Mouse (Mus musculus) limb, embryonic 13.5 days (tissue): ENCODE results near the gene Tom1l2. TPM values are rescaled to one million over a fixed set of nuclear protein-coding genes. Genes with fewer than 3 reads are reported as not detected.
A peak's percentile ranks its signal among the peaks of the same experiment; 100 is the strongest.

Experiments
- ATAC-seq: fragments of 200-750 bp; cut with Nextera tagmentation; 2 replicates; pipeline ENCODE4 v1.8.0; 2017; ENCODE audit warnings: low read depth, moderate number of reproducible peaks, moderate TSS enrichment; ENCODE audit not compliant: low FRiP score
- H3K27ac ChIP-seq: fragments of 300-500 bp; sonication (generic); 2 replicates; pipeline ENCODE4 v1.5.1; 2015; ENCODE audit warnings: inconsistent platforms, mild to moderate bottlenecking, moderate library complexity
- H3K27me3 ChIP-seq: fragments of 300-500 bp; sonication (generic); 2 replicates; pipeline ENCODE4 v1.6.1; 2015; ENCODE audit warnings: mild to moderate bottlenecking, inconsistent platforms
- H3K36me3 ChIP-seq: fragments of 300-500 bp; sonication (generic); 2 replicates; pipeline ENCODE4 v1.6.1; 2015; ENCODE audit warnings: inconsistent platforms, mild to moderate bottlenecking, moderate library complexity
- H3K4me1 ChIP-seq: fragments of 300-500 bp; sonication (generic); 2 replicates; pipeline ENCODE4 v1.6.1; 2015; ENCODE audit warnings: inconsistent platforms
- H3K4me2 ChIP-seq: fragments of 300-500 bp; sonication (generic); replicated peaks from 2 replicates; pipeline ENCODE4 v1.6.1; 2015; ENCODE audit warnings: inconsistent platforms, mild to moderate bottlenecking, moderate library complexity
- H3K4me3 ChIP-seq: fragments of 300-500 bp; sonication (generic); 2 replicates; pipeline ENCODE4 v1.5.1; 2015; ENCODE audit warnings: moderate library complexity, mild to moderate bottlenecking, inconsistent platforms
- H3K9ac ChIP-seq: fragments of 300-500 bp; sonication (generic); 2 replicates; pipeline ENCODE4 v1.6.1; 2015; ENCODE audit warnings: mild to moderate bottlenecking, inconsistent platforms
- H3K9me3 ChIP-seq: fragments of 300-500 bp; sonication (generic); 2 replicates; pipeline ENCODE4 v1.6.1; 2016; ENCODE audit warnings: inconsistent platforms
- WGBS: fragments of 180-500 bp; shearing (Covaris S2); methylation state at CpG from one replicate; pipeline ENCODE4 v1.1.7; 2015; 5-methylcytosine and 5-hydroxymethylcytosine counted together
- polyA plus RNA-seq: library from polyadenylated mRNA; unstranded; fragments of >200 nt; fragmentation: Nextera tagmentation; extraction: Ambion mirVana; gene quantifications from 2 replicates; pipeline ENCODE4 v1.2.1, GENCODE M21; 2015

Gene Tom1l2
- polyA plus RNA-seq, 1 experiment from 2014 or later: 27.9 TPM

DNA sequence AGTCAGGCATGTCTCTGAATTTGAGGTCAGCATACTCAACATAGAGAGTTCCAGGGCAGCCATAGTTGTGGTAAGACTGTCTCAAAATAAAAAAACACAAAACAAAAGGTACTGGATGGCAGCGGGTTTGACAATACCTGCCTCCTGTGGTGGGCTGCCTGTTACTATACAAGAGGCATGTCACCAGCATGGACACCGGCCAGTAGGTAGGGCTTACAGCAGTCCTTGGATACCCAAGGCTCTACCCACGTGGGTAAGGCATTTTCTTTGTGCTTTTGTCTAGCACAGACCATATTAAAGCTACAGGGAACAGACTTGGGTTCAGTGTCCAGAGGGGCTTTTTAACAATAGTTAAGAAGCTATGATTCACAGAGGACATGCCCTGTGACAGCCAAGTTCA is 97.5 kb downstream of the Tom1l2 start:
- Histone ChIP-seq H3K36me3 (peaks cover 50% of the 10 kb centered on the region), H3K27me3 (no peaks in the 10 kb centered on the region), H3K4me2 (no peak overlapping the region), H3K27ac (no peak overlapping the region), H3K9me3 (peaks cover 3% of the 10 kb centered on the region; the same call in 1 of the 2 replicates), H3K4me1 (peaks cover 30% of the 10 kb centered on the region), H3K9ac (no peak overlapping the region), H3K4me3 (no peak overlapping the region)
- WGBS: 71% methylated on average over 3 of the region's 3 CpGs
- ATAC-seq: no peak

DNA sequence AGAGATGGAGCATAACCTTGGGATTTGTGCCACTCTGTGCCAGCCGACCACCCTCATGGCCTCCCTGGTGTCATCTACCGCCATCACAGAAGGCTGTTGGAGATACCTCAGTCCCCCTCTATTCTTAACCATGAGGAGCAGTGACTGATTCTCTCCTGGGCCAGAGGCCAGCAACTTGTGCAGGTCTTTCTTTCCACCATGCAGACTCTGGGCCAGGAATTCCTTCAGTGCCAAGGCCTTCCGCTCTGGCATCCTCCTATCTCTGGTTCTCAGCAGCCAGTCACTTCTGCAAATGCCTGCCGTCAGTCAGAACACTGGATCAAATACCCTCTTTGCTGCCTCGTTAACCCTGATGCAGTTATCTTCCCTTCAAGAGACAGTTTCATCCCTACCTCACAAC is 98.4 kb downstream of the Tom1l2 start:
- H3K4me2 ChIP-seq: no peak overlapping the region
- H3K4me1 ChIP-seq: peaks cover 30% of the 10 kb centered on the region
- H3K36me3 ChIP-seq: peaks cover 54% of the 10 kb centered on the region
- no peak overlapping the region for H3K9ac ChIP-seq
- H3K27me3 ChIP-seq: no peaks in the 10 kb centered on the region
- peaks cover 4% of the 10 kb centered on the region; the same call in 1 of the 2 replicates for H3K9me3 ChIP-seq
- H3K4me3 ChIP-seq: no peak overlapping the region
- 91% methylated on average over 5 of the region's 5 CpGs for WGBS
- no peak overlapping the region for H3K27ac ChIP-seq
- ATAC-seq: no peak

DNA sequence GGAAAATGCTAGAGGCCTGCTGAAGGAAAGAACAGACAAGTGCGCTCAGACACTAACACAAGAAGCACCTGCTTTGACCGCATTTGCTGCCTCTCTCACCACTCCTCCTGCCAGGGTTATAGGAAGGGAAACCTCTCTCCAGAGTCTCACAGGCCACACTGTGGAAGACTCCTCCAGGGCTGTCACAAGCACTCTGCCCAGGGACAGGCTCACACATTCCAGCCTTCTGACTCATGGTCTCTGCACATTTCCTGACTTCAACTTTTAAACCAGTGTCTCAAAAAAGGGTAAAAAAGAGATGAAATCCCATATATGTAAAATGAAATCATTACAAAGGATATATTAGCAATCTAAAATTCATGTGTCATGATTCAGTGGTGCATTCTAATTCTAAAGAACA is 99.2 kb downstream of the Tom1l2 start:
- no peak overlapping the region for H3K27ac ChIP-seq
- H3K4me1 ChIP-seq: peaks cover 37% of the 10 kb centered on the region
- WGBS: 95% methylated on average over 2 of the region's 2 CpGs
- ATAC-seq: no peak
- no peak overlapping the region for H3K4me2 ChIP-seq
- H3K27me3 ChIP-seq: no peaks in the 10 kb centered on the region
- H3K9me3 ChIP-seq: peaks cover 4% of the 10 kb centered on the region; the same call in 1 of the 2 replicates
- no peak overlapping the region for H3K4me3 ChIP-seq
- H3K9ac ChIP-seq: no peak overlapping the region
- H3K36me3 ChIP-seq: peaks cover 47% of the 10 kb centered on the region

DNA sequence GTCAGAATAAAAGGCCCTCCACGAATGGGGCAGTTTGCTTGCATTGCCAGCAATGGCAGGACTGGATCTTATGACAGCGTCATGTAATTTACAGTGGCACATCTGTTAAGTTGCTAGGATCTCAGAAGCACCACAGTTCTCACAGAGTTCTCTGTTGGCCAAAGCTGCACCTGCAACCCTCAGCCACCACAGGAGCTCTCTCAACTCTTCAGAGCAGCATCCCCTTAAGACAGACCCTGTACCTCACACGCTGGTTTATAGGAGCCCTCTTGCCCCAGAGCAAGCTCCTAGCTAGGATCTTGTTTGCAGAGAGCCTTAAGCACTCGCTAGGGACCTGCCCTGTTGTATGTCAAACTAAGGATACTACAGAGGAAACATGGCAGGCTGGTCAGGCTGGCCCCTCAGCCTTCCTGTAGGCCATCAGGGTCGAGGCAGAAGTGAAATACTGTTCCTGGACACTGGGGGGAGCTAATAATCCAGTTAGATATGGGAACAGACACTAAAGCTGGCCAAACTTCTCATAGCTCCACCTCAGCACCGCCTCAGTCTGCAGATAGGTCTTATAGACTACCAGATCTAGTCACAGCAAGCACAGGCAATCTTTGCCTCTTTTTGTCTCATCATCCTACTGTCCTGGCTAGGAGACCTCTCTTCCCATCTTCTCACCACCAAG is 101.6 kb downstream of the Tom1l2 start:
- 56% methylated on average over 6 of the region's 6 CpGs for WGBS
- peaks cover 40% of the 10 kb centered on the region for H3K4me1 ChIP-seq
- H3K4me2 ChIP-seq: no peak overlapping the region
- no peak for ATAC-seq
- H3K9ac ChIP-seq: no peak overlapping the region
- H3K36me3 ChIP-seq: peaks cover 33% of the 10 kb centered on the region
- no peaks in the 10 kb centered on the region for H3K27me3 ChIP-seq
- H3K27ac ChIP-seq: peak overlapping the region; percentile 28; the same call in 1 of the 2 replicates
- no peak overlapping the region for H3K4me3 ChIP-seq
- H3K9me3 ChIP-seq: peaks cover 4% of the 10 kb centered on the region; the same call in 1 of the 2 replicates

DNA sequence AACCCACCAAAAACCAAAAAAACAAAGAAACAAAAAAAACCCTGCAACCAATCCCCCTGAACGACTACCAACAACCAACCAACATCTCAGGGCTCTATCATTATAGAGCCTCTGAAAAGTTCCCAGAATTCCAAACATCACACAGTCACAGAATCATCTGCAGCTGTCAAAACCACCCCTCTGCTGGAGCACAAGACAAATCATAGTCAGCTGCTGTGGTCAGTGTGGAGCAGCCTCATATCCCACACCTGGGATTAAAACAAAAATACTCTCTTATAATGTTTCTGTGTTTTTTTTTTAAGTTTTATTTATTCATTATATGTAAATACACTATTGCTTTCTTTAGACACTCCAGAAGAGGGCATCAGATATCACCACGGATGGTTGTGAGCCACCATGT is 102.8 kb downstream of the Tom1l2 start:
- Histone ChIP-seq H3K27ac (no peak overlapping the region), H3K36me3 (peaks cover 33% of the 10 kb centered on the region), H3K27me3 (no peaks in the 10 kb centered on the region), H3K9ac (no peak overlapping the region), H3K4me3 (no peak overlapping the region), H3K9me3 (peaks cover 4% of the 10 kb centered on the region; the same call in 1 of the 2 replicates), H3K4me2 (no peak overlapping the region), H3K4me1 (peaks cover 30% of the 10 kb centered on the region)
- 90% methylated on average over 2 of the region's 2 CpGs for WGBS
- ATAC-seq: no peak

DNA sequence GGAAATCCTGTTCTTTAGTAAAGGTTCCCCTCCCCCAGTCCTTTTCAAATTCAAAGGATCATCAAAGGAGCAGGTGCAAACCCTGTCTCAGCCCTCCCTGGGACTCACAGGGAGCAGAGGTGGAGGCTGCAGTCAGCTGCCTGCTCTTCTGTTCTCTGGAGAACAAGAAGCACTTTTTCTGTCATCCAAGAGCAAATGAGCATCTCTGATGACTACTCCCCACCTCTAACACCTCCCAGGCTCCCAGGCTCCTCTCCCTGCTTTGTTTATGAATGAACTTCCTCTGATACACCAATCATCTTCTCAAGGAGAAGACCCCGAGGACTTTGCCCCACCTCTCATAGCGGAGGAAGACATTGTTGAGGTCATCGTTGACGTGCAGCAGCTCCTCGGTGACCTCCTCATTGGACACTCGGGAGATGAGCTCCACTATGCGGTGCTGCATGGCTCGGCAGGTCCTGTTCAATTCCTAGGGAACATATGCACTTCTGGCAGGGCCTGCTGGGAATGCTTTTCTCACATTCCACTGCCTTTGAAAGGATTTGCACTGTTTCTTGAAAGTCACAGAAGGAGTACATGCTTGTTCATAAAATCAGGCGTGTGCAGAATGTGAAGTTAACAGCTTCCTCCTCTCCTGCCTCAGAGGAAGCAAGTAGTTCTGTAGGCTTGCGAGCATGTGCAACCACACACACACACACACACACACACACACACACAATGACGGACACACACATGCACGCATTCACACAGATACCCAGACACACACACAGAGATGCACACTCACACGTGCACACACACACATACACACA is 103.9 kb downstream of the Tom1l2 start:
- Histone ChIP-seq H3K9ac (no peak overlapping the region), H3K4me1 (peaks cover 30% of the 10 kb centered on the region), H3K4me3 (no peak overlapping the region), H3K27me3 (no peaks in the 10 kb centered on the region), H3K36me3 (peaks cover 28% of the 10 kb centered on the region), H3K4me2 (0 out of 2 replicates have a peak overlapping the region, but pooled peaks have one; percentile 23), H3K27ac (peak overlapping the region; percentile 33), H3K9me3 (peaks cover 4% of the 10 kb centered on the region; the same call in 1 of the 2 replicates)
- 32% methylated on average over 13 of the region's 13 CpGs for WGBS
- peak; percentile 68 for ATAC-seq

DNA sequence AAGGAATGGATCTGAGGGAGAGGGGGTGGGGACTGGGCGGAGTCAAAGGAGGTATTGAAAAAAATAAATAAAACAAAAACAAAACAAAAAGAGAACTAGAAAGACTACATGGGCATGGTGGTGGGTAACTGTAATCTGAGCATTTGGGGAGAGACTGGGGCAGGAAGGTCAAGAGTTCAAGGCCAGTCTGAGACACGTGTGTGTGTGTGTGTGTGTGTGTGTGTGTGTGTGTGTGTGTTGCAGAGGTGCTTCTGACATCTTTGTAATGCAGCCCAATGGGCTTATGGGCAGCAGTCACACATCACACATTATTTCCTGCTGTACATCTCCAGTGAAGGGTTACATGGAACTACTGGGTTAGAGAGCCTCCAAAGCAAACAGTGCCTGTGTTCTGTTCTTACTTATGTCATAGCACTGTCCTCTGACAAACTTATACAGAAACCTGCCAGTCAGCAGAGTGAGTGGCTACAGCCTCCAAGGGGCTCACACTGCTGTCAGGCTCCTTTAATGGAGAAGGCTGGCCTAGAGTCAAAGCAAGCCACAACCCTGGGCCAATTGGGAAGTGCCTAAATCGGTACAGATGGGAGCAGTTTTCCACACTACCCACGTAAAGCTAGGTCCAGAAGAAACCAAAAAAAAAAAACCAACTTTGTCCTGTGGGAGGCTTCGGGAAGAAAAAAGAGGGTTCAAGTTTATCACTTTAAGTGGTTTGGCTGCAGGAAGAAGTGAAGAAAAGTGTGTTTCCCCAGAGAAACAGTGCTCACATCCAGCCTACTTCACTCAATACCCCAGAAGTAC is 104.8 kb downstream of the Tom1l2 start:
- no peaks in the 10 kb centered on the region for H3K27me3 ChIP-seq
- H3K9me3 ChIP-seq: peaks cover 4% of the 10 kb centered on the region; the same call in 1 of the 2 replicates
- 0 out of 2 replicates have a peak overlapping the region, but pooled peaks have one; percentile 33 for H3K27ac ChIP-seq
- H3K36me3 ChIP-seq: peaks cover 24% of the 10 kb centered on the region
- H3K4me2 ChIP-seq: no peak overlapping the region
- ATAC-seq: no peak
- H3K4me1 ChIP-seq: peaks cover 30% of the 10 kb centered on the region
- H3K9ac ChIP-seq: no peak overlapping the region
- no peak overlapping the region for H3K4me3 ChIP-seq
- 41% methylated on average over 5 of the region's 5 CpGs for WGBS

DNA sequence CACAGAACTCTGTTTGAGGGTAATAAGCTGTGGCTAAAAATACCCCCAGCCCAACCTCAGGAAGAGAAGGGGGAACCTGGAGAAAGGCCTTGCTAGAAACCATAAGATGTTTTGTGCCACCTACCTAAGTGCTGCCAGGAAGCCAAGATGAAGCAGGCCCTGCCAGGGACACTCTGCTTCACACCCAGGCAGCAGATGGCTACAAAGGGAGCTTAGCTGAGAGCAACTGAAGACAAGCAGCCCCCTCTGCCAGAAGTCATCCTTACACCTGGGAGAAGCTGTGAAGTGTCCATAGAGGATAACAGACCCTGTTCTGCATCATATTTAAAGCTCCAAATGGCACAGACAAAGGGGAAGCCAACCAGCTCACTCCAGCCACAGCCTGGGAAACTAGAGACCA is 106.6 kb downstream of the Tom1l2 start:
- peaks cover 18% of the 10 kb centered on the region for H3K4me1 ChIP-seq
- no peak overlapping the region for H3K4me3 ChIP-seq
- no peak overlapping the region for H3K9ac ChIP-seq
- peaks cover 37% of the 10 kb centered on the region for H3K36me3 ChIP-seq
- peaks cover 4% of the 10 kb centered on the region; the same call in 1 of the 2 replicates for H3K9me3 ChIP-seq
- H3K27ac ChIP-seq: no peak overlapping the region
- H3K27me3 ChIP-seq: no peaks in the 10 kb centered on the region
- no peak for ATAC-seq
- H3K4me2 ChIP-seq: no peak overlapping the region

DNA sequence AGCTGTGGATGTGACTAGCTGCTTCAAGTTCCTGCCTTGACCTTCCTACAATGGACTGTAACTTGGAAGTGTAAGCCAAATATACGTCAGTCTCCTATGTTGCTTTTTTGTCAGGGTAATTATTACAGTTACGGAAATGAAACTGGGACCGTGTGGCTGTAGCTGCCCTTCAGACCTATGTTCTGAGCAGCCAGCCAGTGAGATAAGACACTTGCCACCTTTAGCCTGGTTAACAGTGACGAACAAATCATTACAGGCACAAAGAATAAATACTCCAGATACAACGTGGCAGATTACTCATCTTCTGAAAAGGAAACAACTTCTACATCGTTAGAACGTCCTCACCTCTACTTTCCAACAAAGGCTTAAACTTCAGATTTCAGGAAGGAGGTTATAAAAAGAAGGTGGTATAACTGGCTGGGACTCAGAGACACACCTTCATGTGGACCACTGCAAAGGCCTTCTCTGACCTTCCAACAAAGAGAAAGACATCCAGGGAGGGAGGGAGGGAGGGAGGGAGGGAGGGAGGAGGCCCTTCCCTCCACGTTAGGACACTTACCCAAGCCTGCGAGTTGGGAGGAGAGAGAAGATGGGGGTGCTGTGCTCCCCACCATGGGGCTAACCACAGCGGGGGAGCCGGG is 108.1 kb downstream of the Tom1l2 start:
- no peak for ATAC-seq
- H3K4me3 ChIP-seq: no peak overlapping the region
- H3K27me3 ChIP-seq: no peaks in the 10 kb centered on the region
- H3K27ac ChIP-seq: no peak overlapping the region
- H3K36me3 ChIP-seq: peaks cover 42% of the 10 kb centered on the region
- WGBS: 70% methylated on average over 11 of the region's 11 CpGs
- peaks cover 18% of the 10 kb centered on the region for H3K4me1 ChIP-seq
- H3K9me3 ChIP-seq: no peaks in the 10 kb centered on the region
- H3K9ac ChIP-seq: no peak overlapping the region
- H3K4me2 ChIP-seq: no peak overlapping the region

DNA sequence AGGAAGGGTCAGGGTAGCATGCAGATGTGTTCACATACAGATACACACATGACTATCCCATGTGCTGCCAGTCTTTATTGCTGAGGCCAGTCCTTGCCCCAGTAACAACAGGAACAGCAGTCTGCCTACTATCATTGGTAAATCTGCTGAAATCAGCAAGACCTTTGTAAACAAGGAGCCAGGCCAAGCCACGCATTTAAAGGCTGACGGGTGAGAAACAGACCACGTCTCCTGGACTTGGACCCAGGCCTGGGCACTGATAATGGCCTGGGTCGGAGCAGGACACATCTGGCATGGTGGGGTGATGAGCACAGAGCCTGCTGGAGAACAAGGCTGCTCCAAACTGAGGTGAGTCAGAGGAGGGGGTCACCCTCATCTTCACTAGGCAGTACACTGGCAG is 112.2 kb downstream of the Tom1l2 start:
- 82% methylated on average over 4 of the region's 4 CpGs for WGBS
- ATAC-seq: no peak
- H3K4me1 ChIP-seq: no peaks in the 10 kb centered on the region
- no peak overlapping the region for H3K4me2 ChIP-seq
- H3K27ac ChIP-seq: no peak overlapping the region
- H3K36me3 ChIP-seq: peaks cover 56% of the 10 kb centered on the region
- no peak overlapping the region for H3K4me3 ChIP-seq
- no peak overlapping the region for H3K9ac ChIP-seq
- no peaks in the 10 kb centered on the region for H3K9me3 ChIP-seq
- H3K27me3 ChIP-seq: no peaks in the 10 kb centered on the region

DNA sequence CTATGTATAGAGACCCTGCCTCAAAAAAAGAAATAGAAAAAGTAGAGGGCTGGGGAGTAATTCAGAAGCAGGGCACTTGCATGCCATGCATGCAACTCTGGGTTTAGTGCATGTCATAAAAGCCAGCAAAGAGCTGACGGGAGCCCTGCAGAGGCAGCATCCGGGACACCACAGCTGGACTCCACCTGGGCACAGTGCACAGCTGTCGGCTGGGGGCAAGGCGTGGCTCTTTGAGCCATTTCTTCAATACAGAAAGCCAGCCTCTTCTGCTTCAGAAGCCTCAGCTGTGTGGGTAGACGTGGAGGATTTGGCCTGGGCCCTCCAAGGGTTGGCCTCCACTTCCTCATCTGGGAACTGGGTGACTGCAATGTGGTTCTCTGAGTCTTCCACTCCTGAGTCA is 117.4 kb downstream of the Tom1l2 start:
- 49% methylated on average over 5 of the region's 5 CpGs for WGBS
- no peak overlapping the region for H3K4me2 ChIP-seq

More for the DNA sequence above, 117.4 kb downstream of the Tom1l2 start:
- Histone ChIP-seq H3K9me3 (no peaks in the 10 kb centered on the region), H3K4me3 (no peak overlapping the region), H3K9ac (no peak overlapping the region), H3K27ac (no peak overlapping the region), H3K27me3 (no peaks in the 10 kb centered on the region), H3K36me3 (peaks cover 23% of the 10 kb centered on the region), H3K4me1 (peaks cover 23% of the 10 kb centered on the region)
- no peak for ATAC-seq
